8 mouse cellular contexts compared by ENCODE assay signal in genomic region chr11:97309911-97310571, GRCm38 (mm10). TPM values are rescaled to one million over a fixed set of nuclear protein-coding genes. Genes with fewer than 3 reads are reported as not detected.
DNase-seq lines count a peak whose midpoint lies in the region; ATAC-seq and TF ChIP-seq lines count a peak whose summit lies in the region.

No protein-coding gene starts in this region.

- peak; percentile 46 to 63 for DNase-seq in CD8-positive naive resting alpha-beta T cell, adult 2 months (ENCODE audit: low read depth in 2 of 2, low spot score in 2 of 2)
- DNase-seq in heart, postnatal 10 days, result peak; percentile 83 to 86
- DNase-seq in kidney, postnatal 4 days, result peak; percentile 76 to 84
- DNase-seq in liver, postnatal 0 days, result peak; percentile 68
- DNase-seq in thymus, adult 18-20 months, result peak; percentile 34 to 36

- no peaks in the 10 kb centered on the region for H3K27me3 ChIP-seq in forebrain, embryonic 13.5 days
- H3K27me3 ChIP-seq in liver, postnatal 0 days (ENCODE audit: insufficient read depth, low read length), result peaks cover 6% of the 10 kb centered on the region; the same call in 1 of the 2 replicates
- H3K27me3 ChIP-seq in neural tube, embryonic 13.5 days, result peaks cover 6% of the 10 kb centered on the region; the same call in 1 of the 2 replicates

- peak overlapping the region; percentile 77 for H3K4me2 ChIP-seq in forebrain, embryonic 13.5 days
- peak overlapping the region; percentile 89 for H3K4me2 ChIP-seq in liver, postnatal 0 days (ENCODE audit: low read depth, low read length)
- H3K4me2 ChIP-seq in neural tube, embryonic 13.5 days, result peak overlapping the region; percentile 72

- ATAC-seq in forebrain, embryonic 13.5 days, result peak; percentile 82
- ATAC-seq in liver, postnatal 0 days, result peak; percentile 60
- ATAC-seq in neural tube, embryonic 13.5 days (ENCODE audit: low read depth), result peak; percentile 82

- no peaks in the 10 kb centered on the region for H3K36me3 ChIP-seq in forebrain, embryonic 13.5 days (ENCODE audit: poor library complexity, severe bottlenecking)
- H3K36me3 ChIP-seq in liver, postnatal 0 days (replicated peaks; ENCODE audit: insufficient read depth, low read length), result no peaks in the 10 kb centered on the region
- no peaks in the 10 kb centered on the region for H3K36me3 ChIP-seq in neural tube, embryonic 13.5 days

- H3K9me3 ChIP-seq in forebrain, embryonic 13.5 days (replicated peaks), result no peaks in the 10 kb centered on the region
- no peaks in the 10 kb centered on the region for H3K9me3 ChIP-seq in liver, postnatal 0 days (ENCODE audit: low read length)
- H3K9me3 ChIP-seq in neural tube, embryonic 13.5 days, result no peaks in the 10 kb centered on the region

- peak overlapping the region; percentile 58 for H3K27ac ChIP-seq in brown adipose tissue, adult 24 weeks (replicated peaks; ENCODE audit: low read depth, low read length)
- no peak overlapping the region for H3K27ac ChIP-seq in forebrain, embryonic 13.5 days
- H3K27ac ChIP-seq in liver, postnatal 0 days (ENCODE audit: low read depth), result peak overlapping the region; percentile 80
- H3K27ac ChIP-seq in neural tube, embryonic 13.5 days (replicated peaks), result no peak overlapping the region

- H3K4me1 ChIP-seq in brown adipose tissue, adult 24 weeks (ENCODE audit: control insufficient read depth, insufficient read depth, insufficient read length, low read length), result no peaks in the 10 kb centered on the region
- peaks cover 26% of the 10 kb centered on the region for H3K4me1 ChIP-seq in forebrain, embryonic 13.5 days
- peaks cover 19% of the 10 kb centered on the region for H3K4me1 ChIP-seq in liver, postnatal 0 days (ENCODE audit: insufficient read depth)
- peaks cover 24% of the 10 kb centered on the region for H3K4me1 ChIP-seq in neural tube, embryonic 13.5 days (replicated peaks)

- no peak for TF ChIP-seq EP300 in liver, postnatal 0 days (IDR thresholded peaks at IDR 0.05; ENCODE audit: low read depth)

- H3K4me3 ChIP-seq in brown adipose tissue, adult 24 weeks (ENCODE audit: insufficient read depth, low read depth, low read length), result peak overlapping the region; percentile 59
- H3K4me3 ChIP-seq in forebrain, embryonic 13.5 days, result peak overlapping the region; percentile 43
- peak overlapping the region; percentile 53 for H3K4me3 ChIP-seq in liver, postnatal 0 days (ENCODE audit: low read depth, low read length)
- H3K4me3 ChIP-seq in neural tube, embryonic 13.5 days, result peak overlapping the region; percentile 39

- intact Hi-C loops in heart, postnatal 10 days (cut with DNase I), result loop anchor here (2.0 to 5.0 kb wide), 2 partner anchors 31 to 98 kb away; no protein-coding TSS in a partner anchor

- TF ChIP-seq CTCF in liver, postnatal 0 days (IDR thresholded peaks at IDR 0.05; ENCODE audit: low read depth), result peak; percentile 85

- peak overlapping the region; percentile 66 for H3K9ac ChIP-seq in forebrain, embryonic 13.5 days
- peak overlapping the region; percentile 57 for H3K9ac ChIP-seq in liver, postnatal 0 days (replicated peaks)
- peak overlapping the region; percentile 61 for H3K9ac ChIP-seq in neural tube, embryonic 13.5 days

- WGBS in forebrain, embryonic 13.5 days, result under 1% methylated on average over 25 of the region's 25 CpGs
- WGBS in liver, postnatal 0 days (ENCODE audit: insufficient replicate concordance), result under 1% methylated on average over 25 of the region's 25 CpGs
- WGBS in neural tube, embryonic 13.5 days, result under 1% methylated on average over 25 of the region's 25 CpGs

RNA-seq across cellular contexts. Expression of gene Mrpl45, which starts 5.5 kb away (rescaled TPM):
- 51.3 and 53.2 TPM in 2 replicates for polyA plus RNA-seq in brown adipose tissue, adult 24 weeks (2012; ENCODE audit: insufficient read depth, insufficient read length, missing spikeins)
- 47.4 and 49.1 TPM in 2 replicates for polyA plus RNA-seq in forebrain, embryonic 13.5 days (2015; fragmentation: Nextera tagmentation; extraction: Ambion mirVana)
- 10 to 100 TPM; 44.1 to 51.8 TPM for total RNA-seq in heart, postnatal 10 days (2021)
- polyA plus RNA-seq in liver, postnatal 0 days (2015; fragmentation: Nextera tagmentation; extraction: Ambion mirVana), result 18.3 and 19.8 TPM in 2 replicates
- polyA plus RNA-seq in neural tube, embryonic 13.5 days (2015; fragmentation: Nextera tagmentation; extraction: Ambion mirVana), result 38.2 and 43.8 TPM in 2 replicates

RNA-seq across cellular contexts. Expression of gene Npepps, which starts 29.6 kb away (rescaled TPM):
- polyA plus RNA-seq in brown adipose tissue, adult 24 weeks (2012; ENCODE audit: insufficient read depth, insufficient read length, missing spikeins), result 28.5 and 33.2 TPM in 2 replicates
- 131 and 140 TPM in 2 replicates for polyA plus RNA-seq in forebrain, embryonic 13.5 days (2015; fragmentation: Nextera tagmentation; extraction: Ambion mirVana)
- 10 to 100 TPM; 64.2 to 71.8 TPM for total RNA-seq in heart, postnatal 10 days (2021)
- 11.3 and 16.5 TPM in 2 replicates for polyA plus RNA-seq in liver, postnatal 0 days (2015; fragmentation: Nextera tagmentation; extraction: Ambion mirVana)
- 130 TPM in 2 replicates for polyA plus RNA-seq in neural tube, embryonic 13.5 days (2015; fragmentation: Nextera tagmentation; extraction: Ambion mirVana)

RNA-seq across cellular contexts. Expression of gene Gpr179, which starts 41.8 kb away (rescaled TPM):
- polyA plus RNA-seq in brown adipose tissue, adult 24 weeks (2012; ENCODE audit: insufficient read depth, insufficient read length, missing spikeins), result not detected in 2 replicates
- 0.19 and 0.25 TPM in 2 replicates for polyA plus RNA-seq in forebrain, embryonic 13.5 days (2015; fragmentation: Nextera tagmentation; extraction: Ambion mirVana)
- under 1 TPM; 0.02 to 0.05 TPM for total RNA-seq in heart, postnatal 10 days (2021)
- 0.04 TPM in 1 of 2 replicates, not detected in the other for polyA plus RNA-seq in liver, postnatal 0 days (2015; fragmentation: Nextera tagmentation; extraction: Ambion mirVana)
- 0.43 and 0.66 TPM in 2 replicates for polyA plus RNA-seq in neural tube, embryonic 13.5 days (2015; fragmentation: Nextera tagmentation; extraction: Ambion mirVana)

RNA-seq across cellular contexts. Expression of gene Socs7, which starts 52.3 kb away (rescaled TPM):
- 5.7 and 6.3 TPM in 2 replicates for polyA plus RNA-seq in brown adipose tissue, adult 24 weeks (2012; ENCODE audit: insufficient read depth, insufficient read length, missing spikeins)
- 7.7 and 8.6 TPM in 2 replicates for polyA plus RNA-seq in forebrain, embryonic 13.5 days (2015; fragmentation: Nextera tagmentation; extraction: Ambion mirVana)
- total RNA-seq in heart, postnatal 10 days (2021), result 10 to 100 TPM; 19.9 to 20.2 TPM
- 0.89 and 0.92 TPM in 2 replicates for polyA plus RNA-seq in liver, postnatal 0 days (2015; fragmentation: Nextera tagmentation; extraction: Ambion mirVana)
- polyA plus RNA-seq in neural tube, embryonic 13.5 days (2015; fragmentation: Nextera tagmentation; extraction: Ambion mirVana), result 7.8 and 8.9 TPM in 2 replicates

Comparison
In these comparisons a context has a peak if more than half of its experiments do, and no peak if none do; other contexts are left out.
1. H3K27ac ChIP-seq: peak in brown adipose tissue, adult 24 weeks (single experiment) and liver, postnatal 0 days (single experiment); none in forebrain, embryonic 13.5 days (single experiment) and neural tube, embryonic 13.5 days (single experiment).
2. Peak in every context shown above with its lines, with median percentiles within 50 percentile points of each other: DNase-seq, H3K4me3 ChIP-seq, ATAC-seq, H3K4me2 ChIP-seq and H3K9ac ChIP-seq.